Mouse (Mus musculus) lung, postnatal 0 days (tissue): ENCODE results near the gene 1700042G07Rik. TPM values are rescaled to one million over a fixed set of nuclear protein-coding genes. Genes with fewer than 3 reads are reported as not detected.

Experiments
- ATAC-seq: fragments of 200-750 bp; cut with Nextera tagmentation; 2 replicates; pipeline ENCODE4 v1.8.0; 2017; ENCODE audit warnings: moderate library complexity
- DNase-seq: peaks from one replicate; pipeline ENCODE4 v3.0.0-alpha.2; 2016; ENCODE audit warnings: low spot score
- H3K27ac ChIP-seq: fragments of 300-500 bp; sonication (generic); 2 replicates; pipeline ENCODE4 v1.5.1; 2014; ENCODE audit warnings: antibody characterized with exemption, mild to moderate bottlenecking, low read length, mixed read lengths
- H3K27me3 ChIP-seq: fragments of 300-500 bp; sonication (generic); replicated peaks from 2 replicates; pipeline ENCODE4 v1.6.1; 2014; ENCODE audit warnings: low read length, mixed read lengths; ENCODE audit not compliant: insufficient read depth
- H3K36me3 ChIP-seq: fragments of 300-500 bp; sonication (generic); 2 replicates; pipeline ENCODE4 v1.6.1; 2014; ENCODE audit warnings: low read length, mixed read lengths; ENCODE audit not compliant: insufficient read depth
- H3K4me1 ChIP-seq: fragments of 300-500 bp; sonication (generic); 2 replicates; pipeline ENCODE4 v1.6.1; 2014; ENCODE audit warnings: antibody characterized with exemption, low read depth, low read length, mixed read lengths; ENCODE audit not compliant: insufficient read depth
- H3K4me2 ChIP-seq: fragments of 300-500 bp; sonication (generic); replicated peaks from 2 replicates; pipeline ENCODE4 v1.6.1; 2014; ENCODE audit warnings: low read depth, mild to moderate bottlenecking, low read length, moderate library complexity, mixed read lengths
- H3K4me3 ChIP-seq: fragments of 300-500 bp; sonication (generic); 2 replicates; pipeline ENCODE4 v1.5.1; 2014; ENCODE audit warnings: low read depth, low read length
- H3K9ac ChIP-seq: fragments of 300-500 bp; sonication (generic); replicated peaks from 2 replicates; pipeline ENCODE4 v1.6.1; 2014; ENCODE audit warnings: low read depth, mild to moderate bottlenecking
- H3K9me3 ChIP-seq: fragments of 300-500 bp; sonication (generic); 2 replicates; pipeline ENCODE4 v1.6.1; 2016; ENCODE audit warnings: low read length, mixed read lengths
- CTCF ChIP-seq: IDR thresholded peaks from 2 replicates; pipeline ENCODE4 v1.5.1; 2016; ENCODE audit warnings: antibody characterized with exemption, mild to moderate bottlenecking
- EP300 ChIP-seq: IDR thresholded peaks from 2 replicates; pipeline ENCODE4 v1.6.1; 2016; ENCODE audit warnings: antibody characterized with exemption, mild to moderate bottlenecking, control low read depth
- WGBS: fragments of 180-500 bp; shearing (Covaris S2); extraction: QIAGEN DNeasy Blood & Tissue Kit; methylation state at CpG from one replicate; pipeline ENCODE4 v1.1.7; 2014; 5-methylcytosine and 5-hydroxymethylcytosine counted together
- polyA plus RNA-seq: library from polyadenylated mRNA; unstranded; fragments of >200 nt; fragmentation: Nextera tagmentation; extraction: Ambion mirVana; gene quantifications from 2 replicates; pipeline ENCODE4 v1.2.1, GENCODE M21; 2015

Gene 1700042G07Rik
- polyA plus RNA-seq, 1 experiment from 2014 or later: not detected

DNA sequence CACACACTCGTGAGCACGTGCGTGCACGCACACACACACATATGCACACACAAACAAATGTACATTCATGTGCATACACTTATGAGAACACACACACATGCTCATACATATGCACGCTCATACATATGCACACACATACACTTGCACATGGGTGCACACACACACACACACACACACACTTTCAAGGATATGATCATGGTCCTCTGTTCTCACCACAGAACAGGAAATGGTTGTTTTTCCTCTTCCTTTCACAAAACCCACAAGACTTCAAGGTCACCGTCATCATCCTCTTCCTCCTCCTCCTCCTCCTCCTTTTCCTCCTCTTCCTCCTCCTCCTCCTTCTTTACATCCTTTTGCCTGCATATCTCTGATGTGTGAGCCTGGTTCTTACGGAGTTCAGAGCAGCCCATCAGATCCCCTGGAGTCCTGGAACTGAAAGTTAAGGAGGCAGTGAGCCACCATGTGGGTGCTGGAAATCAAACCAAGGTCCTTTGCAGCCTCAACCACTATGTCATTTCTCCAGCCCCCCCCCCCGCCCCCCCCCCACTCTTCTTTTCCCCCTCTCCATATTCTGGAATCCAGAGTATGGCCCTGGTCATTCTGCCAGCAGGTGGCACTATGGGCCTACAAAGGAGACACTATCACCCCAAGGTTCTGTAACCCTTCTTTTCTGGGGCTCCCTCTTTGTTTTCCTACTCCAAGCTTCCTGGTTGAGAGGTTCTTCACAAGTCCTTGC lies 4.4 kb upstream of the 1700042G07Rik start:
- Histone ChIP-seq H3K4me3 (no peak overlapping the region), H3K4me1 (no peaks in the 10 kb centered on the region; the same call in 1 of the 2 replicates), H3K4me2 (no peak overlapping the region), H3K9me3 (no peaks in the 10 kb centered on the region), H3K27ac (no peak overlapping the region), H3K9ac (no peak overlapping the region), H3K36me3 (no peaks in the 10 kb centered on the region), H3K27me3 (no peaks in the 10 kb centered on the region)
- TF ChIP-seq CTCF: peak; percentile 82
- no peak for TF ChIP-seq EP300
- 76% methylated on average over 7 of the region's 8 CpGs for WGBS
- ATAC-seq: peak; percentile 56
- peak; percentile 74 for DNase-seq

DNA sequence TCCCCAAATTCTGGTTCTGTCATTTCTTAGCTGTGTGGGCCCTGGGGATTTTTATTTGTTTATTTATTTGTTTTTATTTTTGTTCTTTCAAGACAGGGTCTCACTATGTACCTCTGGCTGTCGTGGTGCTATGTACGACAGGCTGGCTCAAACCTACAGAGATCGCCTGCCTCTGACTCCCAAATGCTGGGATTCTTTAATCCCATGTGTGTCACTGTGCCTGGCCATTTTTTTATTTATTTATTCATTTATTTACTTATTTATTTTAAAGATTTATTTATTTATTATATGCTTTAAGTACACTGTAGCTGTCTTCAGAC lies 3.9 kb upstream of the 1700042G07Rik start:
- H3K4me1 ChIP-seq: no peaks in the 10 kb centered on the region; the same call in 1 of the 2 replicates
- DNase-seq: no peak
- H3K4me3 ChIP-seq: no peak overlapping the region
- no peak overlapping the region for H3K9ac ChIP-seq
- ATAC-seq: no peak
- H3K27me3 ChIP-seq: no peaks in the 10 kb centered on the region
- 51% methylated on average over 3 of the region's 3 CpGs for WGBS
- no peak for TF ChIP-seq EP300
- no peak for TF ChIP-seq CTCF
- no peaks in the 10 kb centered on the region for H3K9me3 ChIP-seq
- H3K27ac ChIP-seq: no peak overlapping the region
- no peak overlapping the region for H3K4me2 ChIP-seq
- H3K36me3 ChIP-seq: no peaks in the 10 kb centered on the region

GRCm38 (mm10) chr4:116173752-116174151 lies 580 bp downstream of the 1700042G07Rik start:
- Histone ChIP-seq H3K27me3 (no peaks in the 10 kb centered on the region), H3K4me1 (peaks cover 10% of the 10 kb centered on the region), H3K9ac (no peak overlapping the region), H3K36me3 (no peaks in the 10 kb centered on the region), H3K4me2 (no peak overlapping the region), H3K9me3 (no peaks in the 10 kb centered on the region), H3K4me3 (no peak overlapping the region), H3K27ac (peak overlapping the region; percentile 95)
- ATAC-seq: no peak
- no peak for DNase-seq
- WGBS: 88% methylated on average over 4 of the region's 4 CpGs
- no peak for TF ChIP-seq CTCF
- no peak for TF ChIP-seq EP300

- Histone ChIP-seq H3K4me3 (no peak overlapping the region), H3K4me2 (no peak overlapping the region; the same call in 1 of the 2 replicates), H3K27me3 (no peaks in the 10 kb centered on the region), H3K4me1 (peaks cover 10% of the 10 kb centered on the region), H3K9ac (no peak overlapping the region; the same call in 1 of the 2 replicates), H3K9me3 (no peaks in the 10 kb centered on the region), H3K27ac (peak overlapping the region; percentile 95), H3K36me3 (no peaks in the 10 kb centered on the region)
- DNase-seq: peak; percentile 66
- TF ChIP-seq CTCF (no peak), EP300 (no peak)
- 21% methylated on average over 6 of the region's 6 CpGs for WGBS
- ATAC-seq: peak; percentile 22
Measured at GRCm38 (mm10) chr4:116174466-116175116, 1.4 kb downstream of the 1700042G07Rik start.

GRCm38 (mm10) chr4:116175136-116175535 lies 2.0 kb downstream of the 1700042G07Rik start:
- no peaks in the 10 kb centered on the region for H3K9me3 ChIP-seq
- H3K36me3 ChIP-seq: no peaks in the 10 kb centered on the region
- ATAC-seq: no peak
- H3K4me3 ChIP-seq: no peak overlapping the region
- peak overlapping the region; percentile 95 for H3K27ac ChIP-seq
- no peak overlapping the region for H3K4me2 ChIP-seq
- H3K4me1 ChIP-seq: peaks cover 10% of the 10 kb centered on the region
- no peak overlapping the region; the same call in 1 of the 2 replicates for H3K9ac ChIP-seq
- no peak for TF ChIP-seq EP300
- no peak for TF ChIP-seq CTCF
- DNase-seq: no peak
- H3K27me3 ChIP-seq: no peaks in the 10 kb centered on the region

GRCm38 (mm10) chr4:116175711-116176542 lies 2.8 kb downstream of the 1700042G07Rik start:
- no peaks in the 10 kb centered on the region for H3K27me3 ChIP-seq
- H3K4me1 ChIP-seq: peaks cover 10% of the 10 kb centered on the region
- peak; percentile 85 for DNase-seq
- TF ChIP-seq CTCF (no peak), EP300 (no peak)
- 0 out of 2 replicates have a peak overlapping the region, but pooled peaks have one; percentile 29 for H3K9ac ChIP-seq
- peak overlapping the region; percentile 10; the same call in 1 of the 2 replicates for H3K4me3 ChIP-seq
- peak overlapping the region; percentile 56 for H3K4me2 ChIP-seq
- ATAC-seq: peak; percentile 18
- 33% methylated on average over 7 of the region's 7 CpGs for WGBS
- H3K36me3 ChIP-seq: no peaks in the 10 kb centered on the region
- H3K9me3 ChIP-seq: no peaks in the 10 kb centered on the region
- H3K27ac ChIP-seq: peak overlapping the region; percentile 95
